Mouse (Mus musculus): ENCODE data around the gene Sms. TPM values are rescaled to one million over a fixed set of nuclear protein-coding genes. Genes with fewer than 3 reads are reported as not detected.

The Sms gene
- polyA plus RNA-seq, 1 experiment from 2014 or later = 105 TPM

DNA sequence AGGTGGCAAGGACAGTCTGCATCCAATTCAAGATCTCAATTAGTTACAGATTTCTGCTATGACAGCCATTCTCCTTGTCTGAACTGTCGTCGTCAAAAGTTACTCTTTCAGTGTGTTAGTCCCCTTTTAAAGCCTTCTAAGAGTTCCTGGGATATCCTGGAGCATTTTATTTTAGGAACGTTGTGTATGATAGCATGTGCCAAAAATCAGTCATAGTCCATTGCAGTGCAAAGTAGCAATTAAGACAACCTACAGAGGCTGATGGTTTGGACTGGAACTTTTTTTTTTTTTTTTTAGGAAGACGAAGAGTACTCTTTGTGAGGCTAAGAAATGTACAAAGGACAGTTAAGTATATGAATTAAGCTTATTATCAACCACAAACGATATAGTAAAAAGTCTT lies 76.9 kb downstream of the Sms start, which contains the start of gene Phex:
TSS of gene Phex (minus strand) at position 101 of the 400 bp plus-strand sequence.
- no peak for DNase-seq (ENCODE audit: low spot score)
- Histone ChIP-seq H3K36me3 (ENCODE audit: control insufficient read depth, insufficient read depth, low read length) (no peaks in the 10 kb centered on the region), H3K27me3 (ENCODE audit: control insufficient read depth, insufficient read depth, low read length) (no peaks in the 10 kb centered on the region), H3K9ac (ENCODE audit: low read length) (no peak within 1 kb of the TSS), H3K27ac (ENCODE audit: low read depth, low read length) (no peak within 1 kb of the TSS), H3K9me3 (ENCODE audit: control insufficient read depth, low read length) (no peaks in the 10 kb centered on the region), H3K4me1 (ENCODE audit: control insufficient read depth, insufficient read depth, low read length) (no peaks in the 10 kb centered on the region), H3K4me3 (ENCODE audit: low read depth, low read length) (no peak within 1 kb of the TSS), H3K4me2 (ENCODE audit: low read depth) (no peak within 1 kb of the TSS)
- WGBS = 78% methylated on average over 5 of the region's 5 CpGs
- no peak for ATAC-seq (ENCODE audit: insufficient read depth, low FRiP score, low TSS enrichment)

DNA sequence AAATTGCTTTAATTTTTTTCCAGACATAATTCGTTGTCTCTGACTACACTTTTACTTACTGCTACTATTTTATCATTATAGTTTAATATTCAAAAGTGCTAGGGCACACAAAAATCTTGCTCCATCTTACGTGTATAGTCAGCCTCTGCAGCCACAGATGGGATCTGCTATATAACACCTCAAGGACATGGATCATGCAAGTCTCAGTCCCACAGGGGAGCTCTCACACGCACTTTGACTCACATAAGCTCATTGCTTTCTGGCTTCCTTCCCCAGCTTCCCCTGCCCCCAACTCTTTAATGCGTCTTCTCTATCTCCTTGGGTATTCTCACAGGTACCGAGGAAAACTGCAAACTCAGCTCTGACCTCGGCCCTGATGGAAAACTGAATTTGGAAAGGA lies 87.2 kb downstream of the Sms start:
- Histone ChIP-seq H3K27me3 (ENCODE audit: control insufficient read depth, insufficient read depth, low read length) (no peaks in the 10 kb centered on the region), H3K36me3 (ENCODE audit: control insufficient read depth, insufficient read depth, low read length) (no peaks in the 10 kb centered on the region), H3K27ac (ENCODE audit: low read depth, low read length) (no peak overlapping the region), H3K4me1 (ENCODE audit: control insufficient read depth, insufficient read depth, low read length) (no peaks in the 10 kb centered on the region), H3K9me3 (ENCODE audit: control insufficient read depth, low read length) (no peaks in the 10 kb centered on the region), H3K4me2 (ENCODE audit: low read depth) (no peak overlapping the region), H3K4me3 (ENCODE audit: low read depth, low read length) (no peak overlapping the region), H3K9ac (ENCODE audit: low read length) (no peak overlapping the region)
- 70% methylated on average over 6 of the region's 6 CpGs for WGBS
- ATAC-seq (ENCODE audit: insufficient read depth, low FRiP score, low TSS enrichment) (no peak), DNase-seq (ENCODE audit: low spot score) (no peak)

Other genes starting within 250 kb of the Sms start
- 0.50 and 0.76 TPM in 2 replicates for gene Phex, start 77.0 kb downstream of the Sms start, polyA plus RNA-seq (2014; fragmentation: Nextera tagmentation; extraction: Ambion mirVana)
- 4.5 and 7.6 TPM in 2 replicates for gene Yy2, start 76.7 kb upstream of the Sms start, polyA plus RNA-seq (2014; fragmentation: Nextera tagmentation; extraction: Ambion mirVana)
- gene Mbtps2, start 106.4 kb upstream of the Sms start, polyA plus RNA-seq (2014; fragmentation: Nextera tagmentation; extraction: Ambion mirVana) = 25.2 and 26.3 TPM in 2 replicates
- 1.1 and 2.1 TPM in 2 replicates for gene Smpx, start 206.6 kb upstream of the Sms start, polyA plus RNA-seq (2014; fragmentation: Nextera tagmentation; extraction: Ambion mirVana)

Measured in neural tube, embryonic 11.5 days (tissue).